Mouse (Mus musculus) A20 (cell line): ENCODE measurements around the gene Olfr155.
A peak's percentile ranks its signal among the peaks of the same experiment; 100 is the strongest.

Experiments
- DNase-seq: peaks from one replicate; pipeline ENCODE4 v3.0.0-alpha.2; 2011; ENCODE audit warnings: low read depth, low spot score

Gene Olfr155

DNA sequence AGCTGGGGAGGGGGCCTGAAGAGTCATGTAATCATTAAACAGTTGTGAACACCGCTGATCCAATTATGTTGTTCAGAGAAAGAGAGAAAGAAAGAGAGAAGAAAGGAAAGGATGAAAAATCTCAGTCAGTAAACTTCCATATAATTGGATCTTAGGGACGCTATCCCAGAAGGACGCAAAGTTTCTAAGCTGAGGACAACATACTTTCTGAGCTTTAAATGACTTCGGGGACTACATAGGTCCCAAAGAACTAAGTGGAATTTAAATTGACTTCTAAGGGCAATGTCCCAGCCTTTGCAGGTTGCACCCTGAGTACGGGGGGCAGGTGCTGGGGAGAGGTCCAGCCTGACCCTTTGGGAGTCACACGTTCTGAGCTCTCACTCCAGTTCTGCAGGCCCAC lies at the start of gene Olfr155:
Gene Olfr155 (plus strand): TSS at position 301 of the 400 bp plus-strand sequence.
- DNase-seq = no peak

DNA sequence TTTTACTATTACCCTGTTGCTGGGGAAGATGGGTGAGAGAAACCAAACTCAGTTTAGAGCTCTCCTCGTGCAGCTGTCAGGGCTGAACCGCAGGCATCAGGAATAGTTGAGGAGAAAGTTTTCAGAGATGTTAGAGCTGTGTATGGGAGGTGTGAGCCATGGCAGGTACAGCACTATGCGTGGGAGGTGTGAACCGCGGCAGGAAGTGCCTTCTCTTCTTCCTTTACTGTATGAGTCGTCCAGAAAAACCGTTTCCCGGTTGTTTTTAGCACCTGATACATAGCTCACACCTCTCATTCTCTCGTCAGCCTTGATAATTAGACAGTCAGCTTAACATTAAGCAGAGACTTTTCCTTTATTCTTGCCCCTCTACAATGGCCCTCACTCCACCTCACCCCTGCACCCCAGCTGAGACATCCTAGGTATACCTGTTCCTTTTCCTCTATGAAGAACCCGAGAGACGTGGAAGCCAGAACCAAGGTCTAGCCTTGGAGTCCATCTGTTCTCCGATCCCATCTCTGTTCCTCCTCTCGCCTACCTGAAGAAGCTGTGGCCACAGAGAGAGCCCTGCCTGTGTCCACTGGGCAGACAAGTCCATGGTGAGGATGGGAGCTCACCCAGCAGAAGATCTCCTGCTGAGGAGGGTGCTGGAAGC lies 28.3 kb upstream of the Olfr155 start:
- DNase-seq = no peak

DNA sequence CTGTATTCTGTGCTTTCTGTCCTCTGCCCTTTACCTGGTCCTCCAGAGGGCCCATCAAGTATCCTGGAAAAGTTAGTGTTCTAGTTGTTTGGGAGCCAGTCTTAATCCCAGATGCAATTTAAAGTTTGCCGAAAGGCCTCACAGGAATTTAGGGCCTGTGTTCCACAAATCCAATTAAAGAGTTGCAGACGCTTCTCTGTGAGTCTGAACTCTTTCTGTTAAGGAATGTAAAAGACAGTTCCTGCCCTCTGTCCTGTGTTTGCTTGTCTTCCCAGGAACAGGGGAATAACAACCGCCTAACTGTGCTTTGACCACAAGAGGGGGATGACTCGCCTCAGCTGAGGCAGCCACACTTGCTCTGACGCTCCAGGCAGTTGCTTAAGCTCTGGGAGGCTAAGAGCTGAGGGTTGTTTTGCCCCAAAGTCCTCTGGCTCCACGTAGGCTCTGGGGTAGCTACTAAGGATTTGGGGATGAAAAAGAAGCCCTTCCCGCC lies 27.5 kb upstream of the Olfr155 start, which contains the start of gene Olfr156:
Gene Olfr156 (minus strand): TSS at position 51 of the 493 bp plus-strand sequence.
- DNase-seq = no peak

DNA sequence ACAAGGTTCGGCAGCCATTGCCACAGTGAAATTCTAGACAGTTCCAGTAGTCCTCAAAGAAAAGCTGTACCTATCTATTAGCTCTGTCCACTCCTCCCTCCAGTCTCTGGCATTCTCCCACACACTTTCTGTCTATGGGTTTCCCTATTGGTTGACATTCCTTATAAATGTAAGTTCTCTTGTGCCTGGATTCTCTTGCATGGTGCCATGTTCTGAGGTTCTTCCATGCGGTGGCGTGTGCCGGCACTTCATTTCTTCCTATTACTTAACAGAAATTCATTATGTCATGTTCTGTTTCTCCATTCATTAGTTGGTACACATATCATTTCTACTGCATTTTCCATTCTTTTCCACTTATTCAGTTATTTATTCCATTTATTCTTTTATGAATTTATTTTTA lies 22.6 kb upstream of the Olfr155 start:
- DNase-seq = no peak

DNA sequence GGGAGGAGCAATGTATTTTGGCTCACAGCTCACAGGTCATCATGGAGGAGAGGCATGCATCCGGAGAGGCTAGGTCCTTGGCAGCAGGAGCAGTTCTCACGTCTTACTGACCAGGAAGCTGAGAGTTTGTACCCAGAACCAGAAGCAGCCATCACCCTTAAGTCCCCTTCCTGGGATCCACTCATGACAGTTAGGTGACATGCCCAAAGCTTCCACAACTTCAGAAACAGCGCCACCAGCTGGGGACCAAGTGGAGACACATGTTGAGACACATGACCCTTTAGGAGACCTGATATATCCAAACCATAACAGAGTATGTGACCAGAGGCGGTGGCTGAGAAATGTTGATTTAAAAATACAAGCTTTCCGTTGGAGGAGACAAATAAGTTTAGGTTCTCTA lies 19.3 kb upstream of the Olfr155 start:
- DNase-seq = peak; percentile 38

DNA sequence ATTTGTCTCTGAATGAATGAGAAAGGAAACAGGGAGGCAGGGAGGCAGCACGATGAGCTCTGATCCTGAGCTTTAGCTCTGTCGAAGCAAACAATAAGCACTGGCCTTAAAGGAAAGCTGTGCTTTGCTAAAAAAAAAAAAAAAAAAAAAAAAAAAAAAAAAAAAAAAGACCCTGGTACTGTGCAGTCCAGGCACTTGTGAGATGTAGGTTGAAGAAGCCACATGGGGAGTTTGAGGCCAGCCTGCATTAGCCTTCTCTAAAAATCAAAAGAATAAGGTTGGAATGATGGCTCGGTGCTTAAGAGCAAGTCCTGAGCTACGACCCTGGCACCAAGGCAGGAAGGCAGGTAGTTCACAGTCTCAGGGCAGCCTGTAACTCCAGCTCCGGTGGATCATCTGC lies 17.6 kb upstream of the Olfr155 start:
- no peak for DNase-seq

DNA sequence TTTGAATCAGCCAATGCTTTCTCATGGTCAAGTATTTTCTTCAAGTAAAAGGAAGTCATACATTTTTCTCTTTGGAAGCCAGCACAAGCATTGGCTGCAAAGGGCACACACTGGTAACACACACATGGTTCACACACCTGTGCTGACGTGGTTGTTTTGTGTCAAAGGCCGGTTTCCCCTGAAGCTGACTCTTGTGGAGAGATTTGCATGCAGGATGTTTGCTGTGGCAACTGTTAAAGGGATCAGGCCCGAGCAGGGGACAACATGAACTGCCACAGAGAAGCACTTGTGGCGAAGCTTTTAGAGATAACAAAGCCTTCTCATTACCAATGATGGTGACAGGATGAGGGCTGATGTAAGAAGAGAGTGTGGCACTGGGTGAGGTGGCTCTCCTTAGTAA lies 16.6 kb upstream of the Olfr155 start:
- DNase-seq = peak; percentile 39

DNA sequence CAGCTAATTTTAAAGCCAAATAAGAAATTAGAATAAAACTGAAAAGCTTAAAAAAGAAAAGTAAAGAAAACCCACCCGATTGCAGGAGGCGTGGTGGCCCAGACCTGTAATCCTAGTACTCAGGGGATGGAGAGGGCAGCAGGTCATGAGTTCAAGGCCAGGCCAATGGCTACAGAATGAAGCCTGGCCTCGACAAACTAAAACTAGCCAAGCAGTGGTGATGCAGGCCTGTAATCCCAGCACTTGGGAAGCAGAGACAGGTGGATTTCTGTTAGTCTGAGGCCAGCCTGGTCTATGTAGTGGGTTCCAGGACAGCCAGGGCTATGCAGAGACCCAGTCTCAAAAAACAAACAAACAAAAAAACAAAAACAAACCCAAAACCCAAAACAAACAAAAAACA lies 13.0 kb upstream of the Olfr155 start:
- DNase-seq = no peak

DNA sequence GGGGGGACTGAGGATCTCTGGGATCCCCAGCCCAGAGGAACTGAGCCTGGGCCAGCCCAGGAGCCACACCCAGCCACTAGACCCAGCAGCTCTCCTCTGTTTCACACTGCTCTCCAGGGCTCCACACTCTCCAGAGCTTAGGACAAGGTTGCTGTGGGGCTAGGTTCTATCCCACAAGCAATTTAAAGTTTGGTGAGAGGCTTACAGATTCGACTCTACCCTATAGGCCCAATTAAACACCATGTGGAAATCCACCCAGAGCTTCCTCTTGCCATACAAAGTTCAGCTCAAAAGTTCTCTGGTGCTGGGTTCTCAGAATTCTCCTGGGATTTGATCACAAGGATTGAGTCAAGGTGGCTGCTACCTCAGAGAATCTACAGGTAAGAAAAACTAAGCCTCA lies 11.3 kb upstream of the Olfr155 start, which contains the start of gene Olfr157:
Gene Olfr157 (minus strand): TSS at position 101 of the 400 bp plus-strand sequence.
- DNase-seq = no peak

DNA sequence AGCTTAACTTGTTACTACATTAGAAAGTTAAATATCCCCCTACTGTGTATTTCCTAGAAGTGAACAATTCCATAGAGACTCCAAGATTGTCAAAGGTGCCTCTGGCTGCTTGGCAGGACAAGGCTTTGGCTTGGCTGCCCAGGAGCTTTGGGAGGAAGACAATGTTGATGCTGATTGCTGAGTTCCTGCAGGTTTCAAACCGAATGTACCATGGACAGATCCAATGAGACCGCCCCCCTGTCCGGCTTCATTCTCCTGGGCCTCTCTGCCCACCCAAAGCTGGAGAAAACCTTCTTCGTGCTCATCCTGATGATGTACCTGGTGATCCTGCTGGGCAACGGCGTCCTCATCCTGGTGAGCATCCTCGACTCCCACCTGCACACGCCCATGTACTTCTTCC lies 2.7 kb downstream of the Olfr155 start:
- no peak for DNase-seq

DNA sequence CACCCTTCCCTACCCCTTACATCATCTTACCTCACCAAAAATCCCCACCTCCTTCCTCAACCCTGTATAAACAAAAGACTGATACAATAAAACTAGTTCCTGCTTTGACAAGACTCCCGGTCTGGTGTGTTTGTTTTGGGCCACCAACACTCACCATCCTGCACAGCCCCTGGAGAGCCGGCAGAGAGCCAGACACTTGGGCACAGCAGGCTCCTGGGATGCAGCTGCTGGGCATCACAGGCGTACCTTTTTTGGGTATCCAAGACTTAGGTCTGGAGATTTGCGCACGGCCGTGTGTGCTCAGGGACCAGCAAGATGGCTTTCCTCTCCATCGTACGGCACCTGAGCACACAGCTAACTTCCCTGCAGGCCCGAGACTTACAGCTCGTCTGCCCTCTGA lies 8.5 kb downstream of the Olfr155 start:
- no peak for DNase-seq

DNA sequence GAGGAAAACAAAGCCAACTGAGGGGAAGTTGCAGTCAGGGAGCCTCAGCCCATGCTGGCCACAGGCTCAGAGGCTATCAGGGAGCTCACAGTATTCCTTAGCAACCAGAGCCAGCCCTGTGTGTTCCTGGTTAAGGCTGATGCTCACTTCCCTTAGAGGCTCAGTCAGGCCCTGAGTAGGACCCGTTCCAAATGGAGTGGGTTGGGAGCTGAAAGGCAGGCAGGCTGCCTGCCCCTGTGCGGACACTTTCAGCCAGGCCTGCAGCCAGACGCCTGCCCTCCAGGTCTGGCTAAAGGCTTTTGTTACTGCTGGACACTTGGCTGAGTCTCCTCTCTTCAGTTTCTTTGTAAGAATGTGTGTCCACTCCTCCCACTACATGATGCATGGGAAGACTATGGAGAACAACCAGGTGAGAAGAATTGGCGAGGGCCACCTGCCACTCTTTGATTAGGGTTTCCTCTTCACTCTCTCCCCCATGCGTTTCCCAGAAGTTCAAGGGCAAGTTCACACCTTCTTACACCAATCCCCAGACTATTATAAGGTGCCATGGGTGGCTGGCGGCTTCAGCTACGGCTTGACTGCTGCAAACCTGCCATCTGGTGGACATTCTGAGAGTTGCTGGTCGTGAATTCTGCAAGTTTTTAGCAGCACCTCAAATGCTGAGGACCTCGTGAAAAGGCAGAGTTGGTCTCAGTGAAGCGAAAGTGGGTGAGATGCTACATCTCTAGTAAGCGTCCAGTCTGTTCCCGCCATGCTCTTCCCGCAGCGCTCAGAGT lies 9.6 kb downstream of the Olfr155 start:
- peak; percentile 62 for DNase-seq

DNA sequence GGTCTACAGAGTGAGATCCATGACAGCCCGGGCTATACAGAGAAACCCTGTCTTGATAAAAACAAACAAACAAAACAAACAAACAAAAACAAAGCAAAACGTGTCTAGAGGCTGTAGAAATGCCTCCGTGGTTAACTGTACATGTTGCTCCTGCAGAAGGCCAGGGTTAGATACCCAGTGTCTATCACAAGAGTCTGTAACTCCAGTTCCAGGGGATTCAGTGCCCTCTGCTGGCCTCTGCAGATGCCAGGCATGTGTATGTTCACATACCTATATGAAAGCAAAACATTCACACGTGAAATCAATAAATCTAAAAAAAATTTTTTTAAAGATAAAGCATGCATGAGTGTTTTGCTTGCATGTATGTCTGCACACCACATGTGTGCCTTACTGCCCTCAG lies 11.9 kb downstream of the Olfr155 start:
- DNase-seq = no peak

DNA sequence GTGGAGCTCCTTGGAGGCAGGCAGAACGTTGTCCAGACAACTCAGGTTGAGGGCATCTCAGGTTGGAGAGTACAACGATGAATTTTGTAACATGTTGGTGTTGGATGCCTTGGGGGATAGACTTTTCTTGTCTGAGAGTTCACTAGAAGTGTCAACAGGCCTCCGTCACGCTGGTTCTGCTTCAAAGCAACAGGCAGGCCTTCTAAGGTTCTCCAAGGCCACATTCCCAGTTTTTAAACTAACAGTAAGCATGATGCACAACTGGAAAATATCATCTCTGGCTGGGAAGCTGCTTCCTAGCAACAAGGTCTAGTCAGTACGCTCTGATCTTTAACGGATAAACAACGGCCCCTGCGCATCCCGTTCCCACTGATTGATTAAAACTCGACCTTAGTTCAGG lies 18.5 kb downstream of the Olfr155 start:
- DNase-seq = no peak

DNA sequence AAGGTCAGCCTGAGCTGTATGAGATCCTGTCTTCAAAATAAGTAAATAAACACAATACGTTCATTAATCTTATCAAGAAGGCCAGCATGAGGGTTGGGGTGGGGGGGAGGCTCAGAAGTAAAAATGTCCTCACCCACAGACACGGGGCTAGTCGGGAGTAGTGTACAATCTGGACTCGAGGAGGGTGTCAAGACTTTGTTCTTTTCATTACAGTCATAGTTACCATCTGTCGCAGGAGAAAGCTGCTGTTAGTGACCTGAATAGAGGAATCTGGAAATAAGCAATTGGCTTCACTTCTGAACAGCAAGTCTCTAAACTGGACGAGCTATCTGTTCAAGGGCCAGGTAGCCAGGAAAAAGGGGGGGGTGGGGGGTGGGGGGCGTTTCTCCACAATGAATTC lies 23.1 kb downstream of the Olfr155 start:
- DNase-seq = no peak

DNA sequence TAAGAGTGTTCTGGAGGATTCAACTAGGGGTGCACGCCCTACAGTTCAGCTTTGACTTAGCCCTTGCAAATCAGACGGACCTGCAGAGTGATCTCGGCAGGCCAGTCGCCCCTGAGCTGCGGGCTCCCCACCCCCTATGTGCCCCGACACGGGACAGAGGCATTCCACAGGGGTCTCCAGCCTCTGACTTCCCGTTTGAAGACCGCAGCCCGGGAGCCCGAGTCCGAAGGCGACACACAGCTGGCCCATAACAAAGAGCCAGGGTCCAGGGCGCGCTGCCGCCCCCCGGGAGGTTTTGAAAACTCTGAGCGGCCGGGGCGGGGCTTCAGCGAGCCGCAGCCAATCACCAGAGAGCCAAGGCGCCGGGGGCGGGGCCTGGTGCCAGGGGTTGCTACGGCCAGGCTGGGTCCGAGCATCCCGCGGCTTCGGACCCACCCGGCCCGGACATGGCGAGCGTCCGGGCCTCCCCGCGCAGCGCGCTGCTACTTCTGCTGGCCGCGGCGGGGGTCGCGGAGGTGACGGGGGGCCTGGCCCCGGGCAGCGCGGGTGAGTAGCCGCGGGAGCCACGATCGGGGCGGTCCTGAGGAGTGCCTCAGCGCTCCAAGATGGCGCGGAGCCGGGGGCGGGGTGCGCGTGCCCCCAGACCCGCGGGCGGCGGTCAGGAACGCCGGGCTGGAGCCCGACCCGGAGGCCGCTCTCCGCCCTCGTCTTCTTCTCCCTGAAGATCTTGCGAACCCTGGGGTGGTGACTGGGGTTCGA lies 24.0 kb downstream of the Olfr155 start, which contains the start of gene Reck:
Gene Reck (plus strand): TSS at position 371 of the 759 bp plus-strand sequence.
- DNase-seq = peak; percentile 88

DNA sequence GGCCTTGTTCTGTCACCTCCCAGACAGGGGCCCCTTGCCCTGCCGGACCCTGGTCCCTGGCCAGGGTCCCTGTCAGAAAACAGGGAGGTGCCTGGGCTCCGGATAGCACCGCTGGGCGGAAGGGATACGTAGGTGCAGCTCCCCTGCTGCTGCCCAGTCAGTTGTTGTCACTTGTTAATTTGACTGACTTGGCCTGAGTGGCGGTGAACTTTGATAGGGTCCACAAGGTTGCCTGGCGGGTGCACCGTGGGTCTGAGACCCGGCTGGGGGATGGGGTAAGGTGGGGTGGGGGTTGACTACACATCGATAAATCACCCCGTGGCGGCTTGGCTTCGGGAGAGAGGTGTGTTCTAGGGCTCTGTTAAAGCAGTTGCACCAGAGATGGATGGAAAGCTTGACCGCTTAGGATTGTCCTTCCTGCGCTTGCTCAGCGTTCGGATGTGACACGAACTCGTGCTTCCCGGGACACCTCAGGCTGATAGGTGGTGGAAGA lies 24.6 kb downstream of the Olfr155 start:
- no peak for DNase-seq

DNA sequence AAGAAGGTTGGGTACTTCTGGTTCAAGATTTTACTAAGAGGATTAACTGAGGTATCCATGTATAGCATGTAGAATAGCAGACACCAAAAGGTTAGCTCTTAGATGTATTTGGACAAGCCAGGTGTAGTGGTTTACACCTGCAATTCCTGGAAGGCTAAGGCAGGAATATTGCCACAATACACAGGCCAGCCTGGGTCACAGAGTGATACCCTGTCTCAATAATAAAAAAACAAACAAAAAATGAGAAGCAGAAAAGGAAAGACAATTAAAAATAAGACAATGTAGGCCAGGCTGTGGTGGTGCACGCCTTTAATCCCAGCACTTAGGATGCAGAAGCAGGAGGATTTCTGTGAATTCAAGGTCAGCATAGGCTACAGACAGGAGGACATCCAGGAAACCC lies 25.9 kb downstream of the Olfr155 start:
- no peak for DNase-seq

DNA sequence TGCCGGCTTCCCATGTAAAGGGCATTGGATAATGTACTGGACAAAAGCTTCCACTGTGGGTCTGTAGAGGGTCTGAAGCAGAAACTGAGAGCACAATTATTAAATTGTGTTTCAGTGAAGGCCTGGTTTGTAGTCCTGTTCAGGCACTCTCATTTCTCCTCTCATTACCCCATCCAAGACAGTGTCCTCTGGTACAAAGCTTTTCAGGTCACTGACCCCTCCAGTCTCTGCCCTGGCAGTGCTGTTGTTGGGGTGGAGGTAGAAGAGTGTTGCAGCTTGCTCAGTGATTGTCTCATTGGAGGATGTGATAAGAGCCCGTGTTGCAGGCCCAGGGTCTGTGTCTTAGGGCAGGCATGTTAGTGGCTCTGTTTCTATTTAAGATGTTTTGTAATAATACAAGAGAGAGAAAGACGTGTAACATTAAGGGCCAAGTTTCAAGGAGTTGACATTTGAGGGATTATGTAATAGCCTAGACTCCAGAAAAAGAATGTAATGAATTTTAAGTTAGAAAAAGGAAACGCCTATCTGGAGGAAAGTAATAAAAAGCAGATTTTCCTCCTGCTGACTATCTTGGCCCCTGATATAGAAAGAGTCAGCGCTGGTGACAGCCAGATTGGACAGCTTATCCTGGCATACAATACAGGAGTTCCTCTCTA lies 26.9 kb downstream of the Olfr155 start:
- DNase-seq = no peak

DNA sequence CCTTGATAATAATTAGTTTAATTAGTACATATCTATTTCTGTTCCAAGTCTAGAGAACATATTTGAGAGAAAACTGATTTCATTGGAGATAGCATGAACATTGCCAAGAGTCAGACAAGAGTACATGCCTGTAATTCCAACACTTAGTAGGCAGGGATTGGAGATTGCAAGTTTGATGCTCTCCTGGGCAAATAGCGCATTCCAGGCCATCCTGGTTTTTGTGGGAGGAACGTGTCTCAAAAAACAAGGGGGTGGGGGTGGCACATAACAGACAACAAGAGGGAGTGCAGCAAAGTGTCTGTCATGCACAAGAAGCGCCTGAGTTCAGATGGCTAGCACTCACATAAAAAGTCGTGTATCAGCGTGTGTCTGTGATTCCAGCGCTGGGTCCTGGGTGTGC lies 28.2 kb downstream of the Olfr155 start:
- DNase-seq = no peak

DNA sequence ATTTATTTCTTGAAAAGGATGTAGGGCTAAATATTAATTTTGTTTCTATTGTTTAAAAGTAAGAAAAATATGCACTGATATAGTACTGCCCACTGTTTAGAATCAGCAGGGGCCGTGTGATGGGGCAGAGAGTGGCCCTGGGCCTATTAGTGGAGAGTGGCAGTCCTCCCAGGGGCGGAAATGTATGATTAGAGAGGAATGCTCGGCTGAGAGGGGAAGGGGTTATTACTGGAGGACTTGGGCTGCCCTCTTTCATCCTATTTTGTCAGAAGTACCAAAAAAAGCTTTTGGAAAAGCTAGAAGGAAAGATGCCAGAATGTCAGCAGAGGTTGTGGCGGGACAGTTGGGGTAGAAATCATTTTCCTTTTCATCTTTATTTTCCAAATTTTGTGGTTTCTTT lies 32.8 kb downstream of the Olfr155 start:
- DNase-seq = no peak
